Mouse (Mus musculus) CH12.LX (cell line): Measurements from ENCODE around the gene Ccdc141. TPM values are rescaled to one million over a fixed set of nuclear protein-coding genes. Genes with fewer than 3 reads are reported as not detected.

Source experiments
- DNase-seq: peaks from one replicate; pipeline ENCODE4 v3.0.0-alpha.2; 2013; ENCODE audit errors: extremely low read depth
- H3K27ac ChIP-seq: 2 replicates; pipeline ENCODE4 v1.5.1; 2012; ENCODE audit warnings: low read depth, mild to moderate bottlenecking, control low read depth, moderate library complexity; ENCODE audit not compliant: insufficient read depth
- H3K27me3 ChIP-seq: replicated peaks from 2 replicates; pipeline ENCODE3; 2012; ENCODE audit warnings: inconsistent platforms
- H3K36me3 ChIP-seq, 2 experiments: replicated peaks in 1 of 2; 2 replicates each; pipeline versions ENCODE3 to v1.6.1; 2012; ENCODE audit warnings: inconsistent platforms in 1 of 2, low read length in 1 of 2, mild to moderate bottlenecking in 1 of 2, mixed read lengths in 1 of 2, moderate library complexity in 1 of 2; ENCODE audit not compliant: control insufficient read depth in 1 of 2, insufficient read depth in 1 of 2
- H3K4me1 ChIP-seq, 2 experiments: 2 replicates each; pipeline ENCODE4 v1.6.1; 2012; ENCODE audit warnings: inconsistent platforms in 1 of 2, moderate library complexity in 1 of 2; ENCODE audit not compliant: insufficient read depth in 2 of 2, control insufficient read depth in 1 of 2
- H3K4me2 ChIP-seq: 2 replicates; pipeline ENCODE4 v1.6.1; 2012; ENCODE audit warnings: low read depth, mild to moderate bottlenecking, control low read depth; ENCODE audit not compliant: poor library complexity, insufficient read depth, severe bottlenecking
- H3K4me3 ChIP-seq, 3 experiments: fragments of 150-350 bp in 1 of 3; sonication (generic) in 1 of 3; replicated peaks in 1 of 3; 2 replicates each; pipeline versions ENCODE3 to v1.5.1; 2011 to 2012; ENCODE audit warnings: low read depth in 2 of 3, low read length in 2 of 3, mild to moderate bottlenecking in 2 of 3, moderate library complexity in 2 of 3, control low read depth in 1 of 3, improper control_type of control experiment in 1 of 3, inconsistent platforms in 1 of 3, mixed read lengths in 1 of 3; ENCODE audit not compliant: poor library complexity in 1 of 3
- H3K79me2 ChIP-seq: replicated peaks from 2 replicates; pipeline ENCODE4 v1.6.1; 2012; ENCODE audit warnings: mild to moderate bottlenecking, moderate library complexity; ENCODE audit not compliant: control insufficient read depth, poor library complexity, insufficient read depth, severe bottlenecking; ENCODE audit errors: extremely low read depth
- H3K9ac ChIP-seq: 2 replicates; pipeline ENCODE4 v1.6.1; 2012; ENCODE audit warnings: low read depth, mild to moderate bottlenecking, control low read depth, moderate library complexity; ENCODE audit not compliant: insufficient read depth
- H3K9me3 ChIP-seq: replicated peaks from 2 replicates; pipeline ENCODE3; 2012; ENCODE audit warnings: low read length, inconsistent platforms, mixed read lengths
- BHLHE40 ChIP-seq: IDR thresholded peaks from 2 replicates; pipeline ENCODE4 v1.6.1; 2011; ENCODE audit warnings: mild to moderate bottlenecking, low read depth, low read length, improper control_type of control experiment
- CHD1 ChIP-seq: IDR thresholded peaks from 2 replicates; pipeline ENCODE4 v1.6.1; 2012; ENCODE audit warnings: low read depth, low read length, improper control_type of control experiment, inconsistent platforms
- CHD2 ChIP-seq: IDR thresholded peaks from 2 replicates; pipeline ENCODE4 v1.6.1; 2011; ENCODE audit warnings: low read length, improper control_type of control experiment
- CTCF ChIP-seq, 2 experiments: IDR thresholded peaks in 1 of 2; conservative IDR thresholded peaks in 1 of 2; 2 replicates each; pipeline ENCODE4 v1.5.1; 2011 to 2012; ENCODE audit warnings: low read depth in 2 of 2, low read length in 2 of 2, improper control_type of control experiment in 1 of 2, inconsistent platforms in 1 of 2, mild to moderate bottlenecking in 1 of 2, moderate library complexity in 1 of 2
- E2F4 ChIP-seq: IDR thresholded peaks from 2 replicates; pipeline ENCODE4 v1.6.1; 2011; ENCODE audit warnings: low read depth, low read length, improper control_type of control experiment; ENCODE audit not compliant: insufficient replicate concordance
- EP300 ChIP-seq: IDR thresholded peaks from 2 replicates; pipeline ENCODE4 v1.6.1; 2011; ENCODE audit warnings: low read length, improper control_type of control experiment
- HCFC1 ChIP-seq: IDR thresholded peaks from 2 replicates; pipeline ENCODE4 v1.6.1; 2012; ENCODE audit warnings: low read depth, mild to moderate bottlenecking, inconsistent platforms, low read length, improper control_type of control experiment
- JUN ChIP-seq: IDR thresholded peaks from 2 replicates; pipeline ENCODE4 v1.6.1; 2011; ENCODE audit warnings: low read depth, mild to moderate bottlenecking, low read length, improper control_type of control experiment, moderate library complexity; ENCODE audit not compliant: insufficient read depth
- JUND ChIP-seq: conservative IDR thresholded peaks from 2 replicates; pipeline ENCODE4 v1.6.1; 2011; ENCODE audit warnings: low read depth, low read length, improper control_type of control experiment
- MAX ChIP-seq: IDR thresholded peaks from 2 replicates; pipeline ENCODE4 v1.6.1; 2011; ENCODE audit warnings: low read length, improper control_type of control experiment
- MAZ ChIP-seq: IDR thresholded peaks from 2 replicates; pipeline ENCODE4 v1.6.1; 2012; ENCODE audit warnings: low read depth, mild to moderate bottlenecking, inconsistent platforms, low read length, improper control_type of control experiment, moderate library complexity
- MYC ChIP-seq: IDR thresholded peaks from 2 replicates; pipeline ENCODE4 v1.6.1; 2011; ENCODE audit warnings: low read depth, mild to moderate bottlenecking, improper control_type of control experiment, low read length
- NELFE ChIP-seq: IDR thresholded peaks from 2 replicates; pipeline ENCODE4 v1.6.1; 2011; ENCODE audit warnings: low read depth, low read length, improper control_type of control experiment
- POLR2A ChIP-seq: IDR thresholded peaks from 2 replicates; pipeline ENCODE4 v1.6.1; 2011; ENCODE audit warnings: low read depth, mild to moderate bottlenecking, improper control_type of control experiment, low read length
- RAD21 ChIP-seq: IDR thresholded peaks from 2 replicates; pipeline ENCODE4 v1.6.1; 2011; ENCODE audit warnings: low read depth, mild to moderate bottlenecking, low read length, improper control_type of control experiment, moderate library complexity
- SIN3A ChIP-seq: IDR thresholded peaks from 2 replicates; pipeline ENCODE4 v1.6.1; 2012; ENCODE audit warnings: low read length, improper control_type of control experiment, inconsistent platforms
- TBP ChIP-seq: conservative IDR thresholded peaks from 2 replicates; pipeline ENCODE4 v1.6.1; 2011; ENCODE audit warnings: low read depth, low read length, improper control_type of control experiment
- USF1 ChIP-seq: IDR thresholded peaks from 2 replicates; pipeline ENCODE4 v1.6.1; 2014; ENCODE audit warnings: low read depth, mild to moderate bottlenecking, inconsistent platforms, low read length, improper control_type of control experiment
- ZMIZ1 ChIP-seq: IDR thresholded peaks from 2 replicates; pipeline ENCODE4 v1.6.1; 2012; ENCODE audit warnings: low read depth, mild to moderate bottlenecking, inconsistent platforms, low read length, improper control_type of control experiment
- dilution Hi-C: fragments of 300-500 bp; cut with MboI; formaldehyde crosslinking; loops from 2 replicates; pipeline ENCODE4 v1.14.3; 2020; ENCODE audit warnings: low sequenced_read_pairs; ENCODE audit not compliant: extremely low pct_unique_long_range_greater_than_20kb, extremely low pct_ligation_motif_present
- in situ Hi-C: fragments of 300-500 bp; cut with MboI; formaldehyde crosslinking; loops from 3 replicates; pipeline ENCODE4 v1.14.3; 2019; ENCODE audit warnings: low sequenced_read_pairs, low pct_ligation_motif_present, low pct_unique_long_range_greater_than_20kb, mixed read lengths
- polyA plus RNA-seq: library from polyadenylated mRNA; unstranded; fragments of >175 nt; gene quantifications from 2 replicates; pipeline ENCODE4 v1.2.1, GENCODE M21; 2012; ENCODE audit warnings: low read depth; ENCODE audit not compliant: insufficient read length
- total RNA-seq, 2 experiments: library from RNA; depleted of rRNA; stranded (reverse); fragments of 300-350 nt in 1 of 2; fragments of >200 nt in 1 of 2; gene quantifications; 2 replicates each; pipeline ENCODE4 v1.2.3; 2012 to 2014

Ccdc141 gene
- total and polyA plus RNA-seq, 3 experiments = not detected

DNA sequence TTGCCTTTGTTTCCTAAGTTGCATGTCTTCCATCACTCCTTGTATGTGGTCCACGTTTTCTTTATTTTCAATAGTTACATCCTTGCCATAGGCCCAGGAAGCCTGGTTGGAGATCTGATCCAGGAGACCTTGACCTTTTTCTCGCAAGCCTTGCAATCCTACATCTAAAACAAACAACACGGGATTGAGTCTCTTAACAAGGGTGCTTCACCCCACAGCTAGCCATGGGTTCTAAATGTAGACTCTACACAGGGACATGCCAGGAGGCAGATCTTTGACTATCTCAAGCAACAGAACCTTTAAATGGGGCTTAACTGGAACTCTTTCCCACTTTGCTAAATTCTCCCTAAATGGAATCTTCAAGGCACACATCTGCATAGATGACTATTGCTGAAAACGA is 26.4 kb upstream of the Ccdc141 start:
- Histone ChIP-seq H3K4me1 (no peaks in the 10 kb centered on the region), H3K9ac (no peak overlapping the region), H3K4me3 (no peak overlapping the region), H3K4me2 (no peak overlapping the region), H3K27me3 (no peaks in the 10 kb centered on the region), H3K79me2 (no peaks in the 10 kb centered on the region), H3K36me3 (no peaks in the 10 kb centered on the region), H3K27ac (no peak overlapping the region), H3K9me3 (peaks cover 66% of the 10 kb centered on the region)
- dilution Hi-C loops = no loop called here
- in situ Hi-C loops = no loop called here
- TF ChIP-seq POLR2A (no peak), NELFE (no peak), JUND (no peak), JUN (no peak), EP300 (no peak), CTCF (conservative IDR thresholded peaks at IDR 0.05 in 1 of 2, IDR thresholded peaks at IDR 0.05 in 1 of 2; ENCODE audit: low read depth in 2 of 2, low read length in 2 of 2) (no peak), ZMIZ1 (no peak), E2F4 (no peak), MAZ (no peak), RAD21 (no peak)
- no peak for DNase-seq

DNA sequence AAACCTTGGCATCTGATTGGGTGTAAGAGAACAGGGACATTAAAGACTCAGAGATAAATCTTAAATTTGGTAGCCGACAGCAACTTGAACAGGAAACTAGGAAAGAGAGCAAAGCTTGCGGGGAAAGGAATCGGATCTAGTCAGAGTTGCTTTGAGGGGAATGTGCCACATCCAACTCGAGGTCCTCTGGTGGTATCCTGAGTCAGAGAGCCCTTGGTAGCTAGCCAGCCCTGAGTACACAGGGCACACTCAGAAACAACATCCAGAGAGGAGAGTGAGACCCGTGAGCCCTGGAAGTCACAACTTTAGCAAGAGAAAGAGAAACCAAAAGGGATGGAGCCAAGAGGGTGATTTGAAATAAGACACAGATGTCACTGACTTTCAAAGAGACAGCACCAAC is 24.6 kb upstream of the Ccdc141 start:
- Histone ChIP-seq H3K4me3 (no peak overlapping the region), H3K4me2 (no peak overlapping the region), H3K79me2 (no peaks in the 10 kb centered on the region), H3K27ac (no peak overlapping the region), H3K36me3 (no peaks in the 10 kb centered on the region), H3K9me3 (peaks cover 61% of the 10 kb centered on the region), H3K27me3 (no peaks in the 10 kb centered on the region), H3K9ac (no peak overlapping the region), H3K4me1 (no peaks in the 10 kb centered on the region)
- dilution Hi-C loops = no loop called here
- no peak for DNase-seq
- in situ Hi-C loops = no loop called here
- TF ChIP-seq SIN3A = no peak
- TF ChIP-seq TBP = no peak
- no peak for TF ChIP-seq MYC
- TF ChIP-seq JUN = no peak
- no peak for TF ChIP-seq USF1
- no peak for TF ChIP-seq BHLHE40
- no peak for TF ChIP-seq CHD1
- no peak for TF ChIP-seq CHD2
- no peak for TF ChIP-seq HCFC1
- no peak for TF ChIP-seq MAX
